Mouse (Mus musculus): ENCODE measurements around the gene Tmem269.

Gene Tmem269

DNA sequence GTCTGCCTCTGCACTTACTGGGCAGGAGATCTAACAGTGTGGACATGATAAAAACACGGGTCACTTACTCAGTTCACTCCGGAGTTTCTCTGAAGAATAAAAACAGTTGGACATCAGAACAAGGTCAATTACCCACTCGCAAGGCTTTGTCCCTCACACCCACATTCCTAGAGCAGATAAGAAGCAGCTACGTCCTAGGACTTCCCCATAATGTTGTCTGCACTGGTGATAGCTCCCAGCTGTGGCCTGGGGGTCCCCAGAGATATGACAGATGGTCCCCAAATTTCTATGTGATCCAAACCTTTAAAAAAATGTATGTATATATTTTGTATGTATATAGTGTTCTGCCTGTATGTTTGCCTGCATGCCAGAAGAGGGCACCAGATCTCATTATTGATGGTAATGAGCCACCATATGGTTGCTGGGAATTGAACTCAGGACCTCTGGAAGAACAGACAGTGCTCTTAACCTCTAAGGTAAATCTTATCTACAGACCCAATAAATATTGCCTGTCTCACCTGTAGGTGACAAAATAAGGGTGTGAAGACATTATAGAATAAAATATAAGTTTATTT is 37.8 kb downstream of the Tmem269 start:
- no peak for DNase-seq (ENCODE audit: low spot score)

DNA sequence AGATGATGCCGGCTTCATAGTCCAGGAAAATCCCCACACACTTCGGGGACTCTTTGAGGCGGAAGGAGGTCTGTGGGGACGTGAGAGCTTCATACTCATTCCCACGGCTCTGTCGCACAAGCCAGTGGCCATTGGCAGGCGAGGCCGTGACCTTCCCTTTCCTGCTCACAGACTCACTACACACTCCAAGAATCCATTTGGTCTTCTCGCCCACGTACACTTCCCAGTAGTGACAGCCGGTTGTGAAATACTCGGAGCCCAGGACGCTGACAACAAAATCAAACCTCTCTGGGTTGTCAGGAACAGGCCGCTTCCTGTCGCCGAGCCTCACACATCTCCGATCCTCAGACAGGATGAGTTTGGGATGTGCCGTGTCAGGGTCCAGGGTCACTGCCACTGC is 39.7 kb downstream of the Tmem269 start:
- no peak for DNase-seq (ENCODE audit: low spot score)

DNA sequence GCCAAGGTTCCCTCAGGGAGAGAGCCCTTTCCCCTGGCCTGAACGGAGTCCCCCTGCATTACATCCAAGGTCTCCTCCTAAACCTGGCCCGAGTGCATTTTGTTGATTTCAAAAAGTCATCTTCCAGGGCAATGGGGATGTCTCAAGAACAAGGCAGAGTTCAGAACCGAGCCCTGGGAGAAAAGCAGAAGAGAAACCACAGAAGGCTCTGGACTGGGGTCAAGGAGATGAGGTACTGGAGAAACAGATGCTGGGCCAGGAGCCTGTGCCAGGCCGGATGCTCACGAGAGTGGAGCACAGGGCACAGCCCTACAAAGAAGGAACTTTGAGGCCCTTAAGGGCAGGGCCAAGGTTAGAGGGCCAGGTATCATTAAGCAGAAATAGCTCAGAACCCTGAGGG is 40.3 kb downstream of the Tmem269 start:
- DNase-seq (ENCODE audit: low spot score) = no peak

DNA sequence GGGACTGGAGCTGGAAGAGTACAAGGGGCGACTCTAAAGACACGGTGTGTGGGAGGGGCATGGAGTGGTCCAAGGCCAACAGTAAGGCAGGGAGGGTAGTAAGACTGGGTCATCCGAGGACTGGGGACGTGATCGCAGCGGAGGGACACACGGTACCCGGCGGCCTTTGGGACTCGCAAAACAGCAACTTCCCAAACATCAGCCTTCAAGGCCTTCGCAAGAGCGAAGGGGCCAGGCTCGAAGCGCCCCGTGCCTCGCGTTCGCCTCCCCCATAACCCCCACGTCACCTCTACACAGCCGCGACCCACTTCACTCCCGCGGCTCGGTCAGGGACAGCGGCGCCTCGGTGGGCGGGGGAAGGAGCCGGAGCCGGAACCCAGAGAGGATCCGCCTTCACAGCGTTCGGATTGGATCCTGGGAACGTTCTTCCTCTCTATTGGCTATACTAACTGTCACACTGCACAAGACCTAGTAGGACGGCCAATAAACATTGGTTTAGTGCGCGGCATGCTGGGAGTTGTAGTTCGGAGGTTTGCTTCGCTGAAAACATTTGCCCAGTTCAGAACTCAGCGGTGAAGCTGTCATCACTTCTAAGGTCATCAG is 44.1 kb downstream of the Tmem269 start, which contains the start of gene Zfp691:
Zfp691 (minus strand) TSS at position 345 of the 603 bp plus-strand sequence.
- peak; percentile 98 for DNase-seq (ENCODE audit: low spot score)

DNA sequence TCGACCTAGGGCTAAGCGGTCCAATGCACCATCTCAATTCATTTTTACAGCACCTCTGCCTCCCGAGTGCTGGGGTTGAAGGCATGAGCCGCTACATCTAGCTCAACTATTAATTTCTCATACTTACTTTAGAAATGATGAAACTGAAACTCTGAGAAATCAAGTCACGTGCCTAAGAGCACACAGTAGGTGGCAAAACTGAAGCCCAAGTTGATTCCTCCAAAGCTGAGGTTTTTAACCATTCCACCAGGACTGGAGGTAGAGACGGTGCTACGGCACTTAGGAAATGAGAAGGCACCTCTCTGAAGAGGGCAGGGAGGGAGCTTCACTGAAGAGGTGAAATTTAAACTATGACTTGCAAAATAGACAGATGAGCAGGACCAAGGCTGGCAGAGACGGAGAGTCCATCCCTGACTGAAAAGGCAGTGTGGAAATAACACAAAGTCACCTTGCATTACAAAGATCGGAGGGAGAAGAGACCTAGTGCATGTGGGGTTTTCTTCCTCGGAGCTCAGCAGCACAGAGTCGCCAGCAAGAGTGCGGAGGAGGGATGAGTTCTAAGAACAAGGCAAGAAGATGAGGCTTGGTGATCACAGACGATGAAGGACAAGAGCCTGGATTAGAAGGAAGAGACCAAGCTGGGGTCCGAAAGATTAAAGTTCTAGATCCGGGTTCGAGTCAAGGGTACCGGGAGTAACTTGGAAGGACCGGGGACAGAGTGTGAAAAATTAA is 44.9 kb downstream of the Tmem269 start:
- no peak for DNase-seq (ENCODE audit: low spot score)

DNA sequence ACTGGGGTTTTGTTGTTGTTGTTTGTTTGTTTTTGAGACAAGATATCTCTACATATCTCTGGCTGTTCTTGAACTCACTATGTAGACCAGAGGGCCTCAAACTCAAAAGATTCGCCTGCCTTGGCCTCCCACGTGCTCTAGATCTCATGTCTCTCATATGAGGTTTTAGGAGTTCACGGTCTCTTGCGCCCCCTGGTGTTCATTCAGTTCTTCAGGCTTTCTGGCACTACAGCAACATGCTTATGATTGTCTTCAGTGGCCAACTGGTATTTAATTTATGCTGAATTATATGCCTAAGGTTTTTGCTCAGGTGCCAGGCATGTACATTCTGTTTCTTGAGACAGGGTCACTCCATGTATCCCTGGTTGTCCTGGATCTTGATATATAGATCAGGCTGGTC is 50.4 kb downstream of the Tmem269 start:
- DNase-seq (ENCODE audit: low spot score) = peak; percentile 85

DNA sequence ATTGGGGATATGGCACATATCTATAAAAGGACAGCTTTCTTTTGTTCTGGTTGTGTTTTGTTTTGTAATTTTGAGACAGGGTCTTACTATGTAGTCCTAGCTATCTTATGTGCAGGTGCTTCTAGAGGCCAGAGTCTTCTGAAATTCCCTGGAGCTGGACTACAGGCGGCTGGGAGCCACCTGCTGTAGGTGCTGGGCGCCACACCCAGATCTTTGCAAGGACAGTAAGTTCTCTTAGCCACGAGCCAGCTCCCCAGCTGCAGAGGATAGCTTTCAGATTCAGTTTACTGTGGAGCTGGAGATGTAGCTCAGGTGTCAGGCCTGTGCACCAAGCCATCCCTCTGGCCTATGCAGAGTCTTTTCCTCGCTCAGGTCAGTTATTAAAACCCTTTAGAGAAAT is 50.9 kb downstream of the Tmem269 start:
- no peak for DNase-seq (ENCODE audit: low spot score)

DNA sequence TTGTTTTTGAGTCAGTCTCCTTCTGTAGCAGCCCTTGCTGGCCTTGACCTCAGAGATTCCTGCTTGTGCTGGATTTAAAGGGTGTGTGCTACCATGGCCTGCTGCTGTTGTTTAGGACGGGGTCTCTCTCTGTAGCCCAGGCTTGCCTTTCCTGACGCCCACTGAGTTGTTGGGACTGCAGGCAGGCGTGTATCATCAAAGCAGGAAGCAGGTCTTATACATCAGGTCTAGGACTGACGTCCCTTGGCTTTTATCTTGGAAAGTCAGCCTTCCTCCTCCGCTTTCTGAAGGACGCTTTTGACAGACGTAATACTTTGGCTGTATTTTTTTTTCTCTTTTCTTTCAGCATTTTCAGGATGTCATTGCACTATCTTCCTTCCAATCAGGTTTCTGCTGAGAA is 52.1 kb downstream of the Tmem269 start:
- DNase-seq (ENCODE audit: low spot score) = no peak

DNA sequence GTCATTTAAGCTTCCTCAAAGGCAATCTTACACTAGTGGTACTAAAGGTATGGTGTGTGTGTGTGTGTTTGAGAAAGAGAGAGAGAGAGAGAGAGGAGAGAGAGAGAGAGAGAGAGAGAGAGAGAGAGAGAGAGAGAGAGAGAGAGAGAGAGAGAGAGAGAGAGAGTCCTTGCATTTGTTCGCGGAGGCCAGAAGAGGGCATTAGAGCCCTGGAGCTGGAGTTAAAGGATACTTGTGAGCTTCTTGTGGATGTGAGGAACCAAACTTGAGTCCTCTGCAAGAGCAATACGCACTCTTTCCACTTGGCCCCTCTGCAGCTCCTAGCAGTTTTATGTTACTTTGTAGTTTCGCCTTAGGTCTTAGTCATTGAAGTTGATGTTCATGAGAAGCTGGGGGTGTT is 55.0 kb downstream of the Tmem269 start:
- no peak for DNase-seq (ENCODE audit: low spot score)

DNA sequence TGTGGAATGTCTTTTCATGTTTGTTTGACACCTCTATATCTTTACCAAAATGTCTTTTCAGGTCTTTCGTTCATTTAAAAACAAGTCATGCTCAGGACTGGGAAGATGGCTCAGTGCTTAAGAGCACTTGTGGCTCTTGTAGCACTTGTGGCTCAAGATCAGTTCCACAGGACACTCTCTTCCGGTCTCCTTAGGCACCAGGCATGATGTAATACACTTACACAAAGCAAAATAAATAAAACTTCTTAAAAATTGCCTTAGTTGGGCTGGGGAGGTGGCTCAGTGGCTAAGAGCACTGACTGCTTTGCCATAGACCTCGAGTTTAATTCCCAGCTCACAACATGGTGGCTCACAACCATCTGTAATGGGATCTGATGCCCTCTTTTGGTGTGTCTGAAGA is 56.7 kb downstream of the Tmem269 start:
- no peak for DNase-seq (ENCODE audit: low spot score)

DNA sequence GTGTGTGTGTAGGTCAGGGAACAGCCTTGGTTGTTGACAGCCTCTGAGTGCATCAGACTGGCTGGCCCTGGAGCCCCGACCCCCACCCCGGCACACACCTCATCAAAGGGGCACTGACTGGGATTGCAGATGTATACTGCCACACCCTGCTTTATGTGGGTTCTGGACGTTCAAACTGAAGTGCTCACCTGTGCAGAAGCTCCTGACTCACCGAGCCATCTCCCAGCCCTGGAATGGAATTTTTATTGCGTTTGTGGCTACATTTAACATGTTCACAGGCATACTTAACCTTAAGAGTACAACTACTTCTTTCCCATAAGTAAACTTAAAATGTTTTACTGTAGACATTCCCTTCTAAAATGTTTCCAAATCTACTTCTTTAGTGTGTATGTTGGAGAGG is 60.1 kb downstream of the Tmem269 start:
- no peak for DNase-seq (ENCODE audit: low spot score)

DNA sequence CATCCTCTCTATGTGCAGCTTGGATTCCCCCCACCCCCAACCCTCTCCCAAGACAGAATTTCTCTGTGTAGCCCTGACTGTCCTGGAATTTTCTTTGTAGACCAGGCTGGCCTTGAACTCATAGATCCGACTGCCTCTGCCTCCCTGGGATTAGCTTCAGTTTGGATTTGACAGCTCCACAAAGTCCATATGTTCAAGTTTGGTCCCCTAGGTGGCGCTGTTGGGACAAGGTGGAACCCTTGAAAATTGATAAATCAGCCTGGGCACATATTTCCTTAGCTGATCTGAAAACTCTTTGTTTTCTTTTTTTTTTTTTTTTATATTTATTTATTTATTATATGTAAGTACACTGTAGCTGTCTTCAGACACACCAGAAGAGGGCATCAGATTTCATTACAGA is 60.8 kb downstream of the Tmem269 start:
- DNase-seq (ENCODE audit: low spot score) = no peak

Measured in layer of hippocampus, adult 9-10 months (tissue).